Mouse (Mus musculus) lung, postnatal 0 days (tissue): ENCODE measurements around the gene Gm10097. TPM values are rescaled to one million over a fixed set of nuclear protein-coding genes. Genes with fewer than 3 reads are reported as not detected.

Experiments used
- ATAC-seq: fragments of 200-750 bp; cut with Nextera tagmentation; 2 replicates; pipeline ENCODE4 v1.8.0; 2017; ENCODE audit warnings: moderate library complexity
- DNase-seq: peaks from one replicate; pipeline ENCODE4 v3.0.0-alpha.2; 2016; ENCODE audit warnings: low spot score
- H3K27ac ChIP-seq: fragments of 300-500 bp; sonication (generic); 2 replicates; pipeline ENCODE4 v1.5.1; 2014; ENCODE audit warnings: antibody characterized with exemption, mild to moderate bottlenecking, low read length, mixed read lengths
- H3K27me3 ChIP-seq: fragments of 300-500 bp; sonication (generic); replicated peaks from 2 replicates; pipeline ENCODE4 v1.6.1; 2014; ENCODE audit warnings: low read length, mixed read lengths; ENCODE audit not compliant: insufficient read depth
- H3K36me3 ChIP-seq: fragments of 300-500 bp; sonication (generic); 2 replicates; pipeline ENCODE4 v1.6.1; 2014; ENCODE audit warnings: low read length, mixed read lengths; ENCODE audit not compliant: insufficient read depth
- H3K4me1 ChIP-seq: fragments of 300-500 bp; sonication (generic); 2 replicates; pipeline ENCODE4 v1.6.1; 2014; ENCODE audit warnings: antibody characterized with exemption, low read depth, low read length, mixed read lengths; ENCODE audit not compliant: insufficient read depth
- H3K4me2 ChIP-seq: fragments of 300-500 bp; sonication (generic); replicated peaks from 2 replicates; pipeline ENCODE4 v1.6.1; 2014; ENCODE audit warnings: low read depth, mild to moderate bottlenecking, low read length, moderate library complexity, mixed read lengths
- H3K4me3 ChIP-seq: fragments of 300-500 bp; sonication (generic); 2 replicates; pipeline ENCODE4 v1.5.1; 2014; ENCODE audit warnings: low read depth, low read length
- H3K9ac ChIP-seq: fragments of 300-500 bp; sonication (generic); replicated peaks from 2 replicates; pipeline ENCODE4 v1.6.1; 2014; ENCODE audit warnings: low read depth, mild to moderate bottlenecking
- H3K9me3 ChIP-seq: fragments of 300-500 bp; sonication (generic); 2 replicates; pipeline ENCODE4 v1.6.1; 2016; ENCODE audit warnings: low read length, mixed read lengths
- CTCF ChIP-seq: IDR thresholded peaks from 2 replicates; pipeline ENCODE4 v1.5.1; 2016; ENCODE audit warnings: antibody characterized with exemption, mild to moderate bottlenecking
- EP300 ChIP-seq: IDR thresholded peaks from 2 replicates; pipeline ENCODE4 v1.6.1; 2016; ENCODE audit warnings: antibody characterized with exemption, mild to moderate bottlenecking, control low read depth
- WGBS: fragments of 180-500 bp; shearing (Covaris S2); extraction: QIAGEN DNeasy Blood & Tissue Kit; methylation state at CpG from one replicate; pipeline ENCODE4 v1.1.7; 2014; 5-methylcytosine and 5-hydroxymethylcytosine counted together
- polyA plus RNA-seq: library from polyadenylated mRNA; unstranded; fragments of >200 nt; fragmentation: Nextera tagmentation; extraction: Ambion mirVana; gene quantifications from 2 replicates; pipeline ENCODE4 v1.2.1, GENCODE M21; 2015

Gene Gm10097
- polyA plus RNA-seq, 1 experiment from 2014 or later, result 0.10 TPM

- WGBS, result 68% methylated on average over 3 of the region's 3 CpGs
- TF ChIP-seq EP300 (no peak), CTCF (no peak)
- ATAC-seq, result no peak
Observed at GRCm38 (mm10) chr10:5056940-5057339, 12.1 kb upstream of the Gm10097 start.

DNA sequence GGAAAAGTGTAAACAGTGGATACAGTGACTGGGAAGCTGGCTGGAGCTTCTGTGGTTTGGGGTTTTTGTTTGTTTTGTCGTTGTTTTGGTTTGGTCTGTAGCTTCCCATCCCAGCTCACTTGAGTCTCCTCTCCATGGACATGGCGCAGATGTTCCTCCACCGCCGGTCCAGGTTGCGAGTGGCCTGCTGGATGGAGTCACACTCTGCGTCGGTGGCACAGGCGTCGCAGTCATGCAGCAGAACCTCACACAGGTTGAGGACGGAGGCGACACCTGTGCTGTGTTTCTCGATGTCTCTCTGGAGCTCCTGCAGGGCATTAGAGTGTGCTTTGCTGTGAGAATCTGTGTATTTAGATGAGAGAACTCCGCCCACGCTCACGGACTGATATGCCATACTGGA, 11.3 kb upstream of the Gm10097 start:
- no peak for ATAC-seq
- no peak overlapping the region for H3K27ac ChIP-seq

More at GRCm38 (mm10) chr10:5056940-5057339, 12.1 kb upstream of the Gm10097 start:
- no peaks in the 10 kb centered on the region for H3K27me3 ChIP-seq
- no peak for DNase-seq
- no peak overlapping the region for H3K4me2 ChIP-seq
- H3K4me3 ChIP-seq, result no peak overlapping the region
- H3K4me1 ChIP-seq, result no peaks in the 10 kb centered on the region
- no peak overlapping the region for H3K27ac ChIP-seq
- no peaks in the 10 kb centered on the region for H3K9me3 ChIP-seq
- H3K36me3 ChIP-seq, result no peaks in the 10 kb centered on the region; the same call in 1 of the 2 replicates
- H3K9ac ChIP-seq, result no peak overlapping the region

DNA sequence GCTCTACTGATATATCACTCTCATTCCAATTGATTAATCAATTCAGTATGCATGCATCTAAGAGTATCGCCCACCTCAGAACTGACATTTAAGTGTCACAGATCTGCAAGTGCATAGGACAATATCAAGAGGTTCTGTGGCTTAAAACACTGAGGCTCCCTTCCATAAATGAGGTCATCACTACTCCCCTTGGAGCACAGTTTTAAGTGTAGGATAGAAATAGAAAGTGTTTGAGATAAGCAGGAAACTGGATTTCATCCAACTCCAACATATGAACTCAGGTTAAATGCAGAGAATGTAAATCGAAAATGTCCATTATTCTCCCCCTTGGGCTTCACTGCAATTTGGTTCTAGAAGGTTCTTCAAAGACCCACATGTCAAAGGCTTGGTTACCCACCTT, 10.1 kb upstream of the Gm10097 start:
- Histone ChIP-seq H3K4me3 (no peak overlapping the region), H3K36me3 (no peaks in the 10 kb centered on the region), H3K9ac (no peak overlapping the region), H3K4me1 (no peaks in the 10 kb centered on the region), H3K4me2 (no peak overlapping the region), H3K27me3 (no peaks in the 10 kb centered on the region), H3K27ac (no peak overlapping the region), H3K9me3 (no peaks in the 10 kb centered on the region)
- DNase-seq (no peak), ATAC-seq (no peak)
- 56% methylated on average over 2 of the region's 2 CpGs for WGBS
- no peak for TF ChIP-seq CTCF
- TF ChIP-seq EP300, result no peak

More for the DNA sequence above, 11.3 kb upstream of the Gm10097 start:
- H3K9me3 ChIP-seq, result no peaks in the 10 kb centered on the region
- WGBS, result 84% methylated on average over 15 of the region's 15 CpGs
- no peak for DNase-seq
- H3K4me2 ChIP-seq, result no peak overlapping the region
- no peaks in the 10 kb centered on the region for H3K36me3 ChIP-seq
- no peak overlapping the region for H3K9ac ChIP-seq
- no peaks in the 10 kb centered on the region for H3K4me1 ChIP-seq
- no peaks in the 10 kb centered on the region for H3K27me3 ChIP-seq
- TF ChIP-seq EP300 (no peak), CTCF (no peak)
- H3K4me3 ChIP-seq, result no peak overlapping the region

- no peak overlapping the region for H3K27ac ChIP-seq
Observed at GRCm38 (mm10) chr10:5059983-5060382, 9.0 kb upstream of the Gm10097 start.

GRCm38 (mm10) chr10:5067113-5067512, 1.9 kb upstream of the Gm10097 start:
- Histone ChIP-seq H3K4me1 (no peaks in the 10 kb centered on the region), H3K27me3 (no peaks in the 10 kb centered on the region), H3K9me3 (no peaks in the 10 kb centered on the region), H3K4me2 (no peak overlapping the region), H3K36me3 (no peaks in the 10 kb centered on the region), H3K4me3 (no peak overlapping the region), H3K27ac (no peak overlapping the region), H3K9ac (no peak overlapping the region)
- 70% methylated on average over 3 of the region's 3 CpGs for WGBS
- no peak for DNase-seq
- TF ChIP-seq CTCF (no peak), EP300 (no peak)
- ATAC-seq, result no peak

More at GRCm38 (mm10) chr10:5059983-5060382, 9.0 kb upstream of the Gm10097 start:
- no peaks in the 10 kb centered on the region for H3K9me3 ChIP-seq
- H3K4me3 ChIP-seq, result no peak overlapping the region
- DNase-seq (no peak), ATAC-seq (no peak)
- no peak overlapping the region for H3K9ac ChIP-seq
- no peak overlapping the region for H3K4me2 ChIP-seq
- WGBS, result 72% methylated on average over 2 of the region's 2 CpGs
- H3K36me3 ChIP-seq, result no peaks in the 10 kb centered on the region
- no peaks in the 10 kb centered on the region for H3K4me1 ChIP-seq
- TF ChIP-seq CTCF (no peak), EP300 (no peak)
- no peaks in the 10 kb centered on the region for H3K27me3 ChIP-seq

GRCm38 (mm10) chr10:5070168-5070940, 1.4 kb downstream of the Gm10097 start:
- Histone ChIP-seq H3K9ac (no peak overlapping the region), H3K9me3 (no peaks in the 10 kb centered on the region), H3K27ac (no peak overlapping the region), H3K27me3 (no peaks in the 10 kb centered on the region), H3K36me3 (no peaks in the 10 kb centered on the region), H3K4me3 (no peak overlapping the region), H3K4me2 (no peak overlapping the region), H3K4me1 (no peaks in the 10 kb centered on the region)
- ATAC-seq, result no peak
- no peak for DNase-seq
- TF ChIP-seq CTCF, result no peak
- no peak for TF ChIP-seq EP300
- WGBS, result 89% methylated on average over 11 of the region's 11 CpGs

DNA sequence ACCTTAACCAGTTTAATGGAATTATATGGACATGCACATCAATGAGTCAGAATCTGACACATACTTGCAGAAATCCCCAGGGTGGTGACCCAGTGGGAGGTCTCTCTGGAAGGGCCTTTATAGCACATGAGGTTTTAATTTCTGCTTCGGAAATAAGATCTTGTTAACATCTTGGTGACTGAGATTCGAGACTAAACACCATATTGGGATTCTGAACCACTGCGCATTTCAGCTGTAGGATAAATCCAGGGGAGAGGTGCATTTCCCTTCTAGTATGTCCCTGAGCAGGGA, 1.9 kb downstream of the Gm10097 start:
- 84% methylated on average over 3 of the region's 3 CpGs for WGBS
- H3K27ac ChIP-seq, result no peak overlapping the region
- H3K4me1 ChIP-seq, result no peaks in the 10 kb centered on the region
- H3K9ac ChIP-seq, result no peak overlapping the region
- no peak for DNase-seq
- no peak overlapping the region for H3K4me2 ChIP-seq
- H3K27me3 ChIP-seq, result no peaks in the 10 kb centered on the region
- H3K4me3 ChIP-seq, result no peak overlapping the region
- H3K36me3 ChIP-seq, result no peaks in the 10 kb centered on the region
- TF ChIP-seq EP300 (no peak), CTCF (no peak)
- no peaks in the 10 kb centered on the region for H3K9me3 ChIP-seq
- no peak for ATAC-seq
